Mouse (Mus musculus): ENCODE data around the gene Kpna7.
"Not testable (repeated sequence)": the region's sequence is repeated elsewhere in the genome, so short reads cannot be mapped to it uniquely, and the experiment has no call there.

GRCm38 (mm10) chr5:145129773-145130172 lies 45.9 kb upstream of the Kpna7 start:
- TF ChIP-seq CTCF (IDR thresholded peaks at IDR 0.05; ENCODE audit: borderline replicate concordance, insufficient read depth, low read length); POLR2A (IDR thresholded peaks at IDR 0.05; ENCODE audit: low read depth, low read length): not testable (repeated sequence)

Data from embryonic fibroblast, embryonic 13.5 days (primary cell).